Mouse (Mus musculus): Measurements from ENCODE around the gene Gjc2. TPM values are rescaled to one million over a fixed set of nuclear protein-coding genes. Genes with fewer than 3 reads are reported as not detected.
A peak's percentile ranks its signal among the peaks of the same experiment; 100 is the strongest.

Gene Gjc2
- total RNA-seq, 2 experiments from 2014 or later = 7.4 to 8.0 TPM

DNA sequence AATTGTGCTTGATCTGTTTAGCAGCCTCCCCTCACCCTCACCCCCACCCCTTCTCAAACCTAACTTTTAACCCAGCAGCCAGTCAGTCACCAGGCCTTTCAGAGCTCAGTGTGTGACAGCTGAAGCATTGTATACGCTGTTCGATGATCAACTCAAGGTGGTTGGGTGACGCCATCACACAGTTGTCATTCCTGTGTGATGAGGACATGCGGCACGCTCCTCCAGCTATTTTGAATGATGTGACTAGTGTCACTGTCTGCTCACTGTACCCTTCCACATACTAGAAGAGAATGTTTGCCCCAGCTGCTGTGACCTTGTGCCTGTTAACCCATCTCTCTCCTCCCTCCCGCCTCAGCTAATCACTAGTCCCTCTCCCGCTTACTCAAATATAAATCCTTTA lies 28.8 kb downstream of the Gjc2 start:
- DNase-seq (ENCODE audit: extremely low spot score in 1 of 2, low spot score in 2 of 2) = no peak
- TF ChIP-seq CTCF (IDR thresholded peaks at IDR 0.05) = no peak
- no peak overlapping the region for H3K4me3 ChIP-seq
- no peak overlapping the region for H3K27ac ChIP-seq
- intact Hi-C loops (cut with DNase I) = no loop called here

DNA sequence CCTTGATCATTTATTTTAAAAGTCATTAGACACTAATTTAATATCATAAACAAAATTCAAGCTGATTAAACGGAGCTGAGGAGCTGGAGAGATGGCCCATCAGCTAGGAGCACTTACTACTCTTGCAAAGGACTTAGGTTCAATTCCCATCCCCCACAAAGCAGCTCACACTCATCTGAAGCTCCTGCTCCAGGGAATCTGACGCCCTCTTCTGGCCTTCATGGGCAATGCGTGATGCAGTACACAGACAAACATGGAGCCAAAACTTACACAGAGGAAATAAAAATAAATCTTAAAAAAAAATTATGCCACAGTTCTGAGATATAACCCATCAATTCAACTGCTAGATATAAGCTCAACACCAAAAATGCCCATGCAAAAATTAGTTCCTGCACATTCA lies 31.3 kb downstream of the Gjc2 start:
- TF ChIP-seq CTCF (IDR thresholded peaks at IDR 0.05) = peak; percentile 19
- no peak for DNase-seq (ENCODE audit: extremely low spot score in 1 of 2, low spot score in 2 of 2)
- intact Hi-C loops (cut with DNase I) = no loop called here
- no peak overlapping the region for H3K27ac ChIP-seq
- no peak overlapping the region for H3K4me3 ChIP-seq

DNA sequence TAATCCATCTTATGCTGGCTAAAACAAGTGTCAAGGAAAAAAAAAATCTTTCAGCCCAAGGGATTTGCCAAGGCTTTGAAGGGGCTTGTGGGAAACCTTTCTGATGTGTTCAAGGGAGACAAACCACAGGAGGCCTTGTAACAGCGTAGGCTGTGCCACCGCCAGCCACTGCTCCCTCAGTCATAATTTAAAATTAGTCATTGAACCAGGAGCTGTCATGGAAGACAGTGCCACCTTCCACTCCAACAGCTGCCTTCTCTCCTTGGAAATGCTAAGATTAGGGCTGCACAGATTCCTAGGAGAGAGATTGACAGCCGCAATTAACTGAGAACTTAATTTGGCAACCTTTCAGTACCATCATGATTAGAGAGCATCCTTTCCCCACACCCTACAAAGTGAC lies 33.7 kb downstream of the Gjc2 start:
- TF ChIP-seq CTCF (IDR thresholded peaks at IDR 0.05) = no peak
- H3K4me3 ChIP-seq = no peak overlapping the region
- intact Hi-C loops (cut with DNase I) = no loop called here
- H3K27ac ChIP-seq = no peak overlapping the region
- no peak for DNase-seq (ENCODE audit: extremely low spot score in 1 of 2, low spot score in 2 of 2)

DNA sequence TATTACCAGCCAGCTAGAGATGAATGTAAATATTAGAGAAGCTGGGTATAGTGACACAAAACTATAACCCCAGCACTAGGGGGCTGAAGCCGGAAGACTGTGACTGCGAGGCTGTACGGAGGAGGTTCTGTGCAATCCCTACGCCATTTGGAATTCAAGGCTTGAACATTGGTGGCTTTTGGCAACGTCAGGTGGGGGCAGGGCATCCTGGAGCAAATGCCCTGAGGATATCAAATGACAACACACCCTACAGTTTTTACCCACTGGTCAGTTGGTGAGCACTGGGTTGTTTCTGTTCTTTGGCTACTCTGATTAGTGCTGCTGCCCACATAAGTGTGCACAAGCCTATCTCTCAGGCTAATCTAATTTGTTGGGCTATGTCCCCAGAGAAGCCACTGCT lies 40.1 kb downstream of the Gjc2 start:
- H3K27ac ChIP-seq = no peak overlapping the region
- H3K4me3 ChIP-seq = no peak overlapping the region
- intact Hi-C loops (cut with DNase I) = no loop called here
- no peak for TF ChIP-seq CTCF (IDR thresholded peaks at IDR 0.05)
- no peak for DNase-seq (ENCODE audit: extremely low spot score in 1 of 2, low spot score in 2 of 2)

DNA sequence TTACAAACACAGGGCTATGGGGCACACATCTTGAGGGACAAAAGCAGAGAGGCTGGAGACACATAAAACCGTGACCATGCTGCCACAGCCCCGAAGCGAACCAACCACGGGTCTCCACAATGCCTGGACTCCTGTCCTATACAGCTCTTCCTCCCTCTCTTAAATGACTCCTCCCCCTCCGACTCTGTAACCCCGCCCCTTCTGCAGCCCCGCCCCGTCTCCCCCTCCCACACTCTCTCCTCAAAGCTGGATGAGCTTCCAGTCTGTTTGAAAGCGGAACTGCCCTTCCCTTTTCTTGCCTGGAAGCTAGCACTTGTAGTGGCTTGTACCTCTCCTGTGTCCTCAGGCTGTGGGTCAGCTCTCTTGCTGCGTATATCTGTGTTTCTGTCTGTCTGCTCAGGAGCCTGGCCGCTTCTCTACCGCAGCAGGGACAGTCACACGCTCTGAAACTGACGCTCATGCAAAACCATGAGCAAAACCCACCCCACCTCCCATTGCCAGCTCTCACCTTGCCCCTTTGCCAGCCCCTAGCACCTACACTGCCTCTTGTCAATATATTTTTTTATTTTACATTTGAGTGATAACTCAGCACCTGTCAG lies 41.1 kb downstream of the Gjc2 start:
- intact Hi-C loops (cut with DNase I) = no loop called here
- TF ChIP-seq CTCF (IDR thresholded peaks at IDR 0.05) = no peak
- DNase-seq (ENCODE audit: extremely low spot score in 1 of 2, low spot score in 2 of 2) = no peak
- H3K27ac ChIP-seq = no peak overlapping the region
- H3K4me3 ChIP-seq = no peak overlapping the region

DNA sequence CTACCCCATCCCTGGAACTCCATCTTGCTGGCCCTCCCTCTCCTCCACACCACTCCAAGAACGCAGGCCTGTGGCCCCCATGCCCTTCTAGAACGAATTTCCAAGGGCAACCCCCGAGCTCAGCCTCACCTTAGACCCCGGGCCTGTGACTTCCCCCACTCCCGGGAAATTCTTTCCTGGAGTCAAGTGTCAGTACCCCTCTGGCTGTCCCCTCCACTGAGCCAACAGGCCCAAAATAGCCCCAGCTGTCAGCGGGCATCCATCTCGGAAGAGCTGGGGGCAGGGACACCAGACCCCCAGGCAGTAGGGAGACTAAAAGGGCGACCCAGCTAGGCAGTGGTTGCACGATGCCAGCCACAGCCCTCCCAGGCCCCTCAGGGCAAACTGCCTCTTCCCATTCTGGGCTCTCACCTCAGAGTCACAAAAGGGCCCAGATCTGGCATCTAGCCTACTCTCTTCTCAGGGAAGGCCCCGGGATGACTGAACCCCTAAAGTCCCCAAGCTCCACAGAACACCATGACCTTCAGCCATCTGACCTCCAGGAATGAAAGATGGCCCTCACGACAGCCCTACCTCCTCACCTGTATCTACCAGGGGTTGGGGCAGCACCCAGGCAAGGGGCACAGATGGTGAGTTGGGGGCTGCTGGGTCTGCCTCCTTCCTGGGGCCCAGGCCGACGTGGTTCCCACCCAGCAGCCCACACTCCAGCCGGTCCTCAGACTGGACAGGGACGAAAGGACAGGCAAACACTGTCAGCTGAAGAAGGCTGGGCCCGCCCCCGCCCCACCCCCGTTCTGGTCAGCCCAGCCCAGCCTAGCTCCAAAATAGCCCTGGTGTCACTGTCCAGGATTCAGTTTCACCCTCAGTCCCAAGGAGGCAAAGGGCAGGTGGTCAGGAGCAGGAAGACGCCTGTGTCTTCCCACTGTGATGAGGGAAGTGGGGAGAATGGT lies 44.2 kb downstream of the Gjc2 start:
- DNase-seq (ENCODE audit: extremely low spot score in 1 of 2, low spot score in 2 of 2) = no peak
- no peak overlapping the region for H3K4me3 ChIP-seq
- intact Hi-C loops (cut with DNase I) = no loop called here
- no peak overlapping the region for H3K27ac ChIP-seq
- TF ChIP-seq CTCF (IDR thresholded peaks at IDR 0.05) = no peak

DNA sequence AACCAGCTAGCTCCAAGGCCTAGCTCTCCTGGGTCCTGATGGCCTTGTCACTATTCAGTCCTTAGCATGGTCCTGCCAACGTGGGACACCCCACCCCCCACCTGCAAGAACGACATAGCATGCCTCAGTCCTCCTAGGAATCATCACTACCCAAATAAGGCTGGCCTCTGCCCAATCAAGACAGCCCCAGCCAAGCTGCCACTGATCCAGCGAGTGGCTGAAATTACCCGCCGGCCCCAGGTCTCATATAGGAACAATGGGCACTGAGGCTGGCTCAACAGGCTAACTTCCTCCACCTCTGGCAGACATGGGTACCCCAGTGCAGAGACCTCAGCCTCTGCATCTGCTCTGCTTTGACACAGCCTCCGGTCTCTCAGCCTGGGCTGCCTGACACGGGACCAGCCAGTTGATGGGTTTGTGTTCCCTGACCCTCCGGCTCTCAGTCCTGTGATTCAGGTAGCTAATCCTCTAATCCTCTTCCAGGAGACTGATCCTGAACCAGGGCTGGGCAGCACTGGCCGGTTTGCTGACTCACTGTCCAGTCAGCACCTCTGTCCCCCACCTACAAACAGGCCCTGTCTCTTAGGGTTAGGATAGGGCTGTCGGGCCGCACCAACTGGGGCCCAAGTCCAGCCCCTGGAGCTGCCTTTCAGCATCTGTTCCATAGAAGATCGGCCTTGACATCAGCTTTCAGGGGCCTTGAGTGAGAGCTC lies 45.9 kb downstream of the Gjc2 start:
- TF ChIP-seq CTCF (IDR thresholded peaks at IDR 0.05) = no peak
- intact Hi-C loops (cut with DNase I) = no loop called here
- Histone ChIP-seq H3K4me3 (no peak overlapping the region), H3K27ac (no peak overlapping the region)
- no peak for DNase-seq (ENCODE audit: extremely low spot score in 1 of 2, low spot score in 2 of 2)

DNA sequence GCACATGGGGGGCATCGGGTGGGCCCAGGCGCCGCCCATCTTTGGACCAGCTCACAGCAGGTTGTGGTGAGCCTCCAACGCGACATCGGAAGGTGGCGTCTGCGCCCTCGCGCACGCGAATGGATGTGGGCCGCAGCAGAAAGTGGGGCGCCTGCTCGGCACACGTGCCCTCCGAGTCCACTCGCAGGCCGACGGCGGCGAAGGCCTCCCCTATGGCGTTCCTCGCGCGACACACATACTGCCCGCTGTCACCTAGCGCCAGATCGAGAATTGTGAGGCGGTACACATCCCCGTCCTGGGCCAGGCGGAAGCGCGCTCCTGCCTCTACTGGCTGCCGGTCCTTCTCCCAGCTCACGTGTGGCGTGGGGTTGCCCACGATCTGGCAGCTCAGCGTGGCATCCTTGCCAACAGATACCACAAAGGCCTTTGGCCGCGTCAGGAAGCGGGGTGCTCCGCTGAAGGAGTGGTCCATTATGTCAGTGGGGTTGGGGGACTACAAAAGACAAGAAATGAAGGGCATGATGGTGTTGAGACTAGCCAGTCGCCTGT lies 47.0 kb downstream of the Gjc2 start, which contains the start of gene Obscn:
Gene Obscn, minus strand, starts transcription at position 499 of the 549 bp plus-strand sequence.
- Histone ChIP-seq H3K4me3 (peak within 1 kb of the TSS; percentile 4; the same call in 1 of the 2 replicates), H3K27ac (no peak within 1 kb of the TSS)
- intact Hi-C loops (cut with DNase I) = no loop called here
- DNase-seq (ENCODE audit: extremely low spot score in 1 of 2, low spot score in 2 of 2) = no peak
- no peak for TF ChIP-seq CTCF (IDR thresholded peaks at IDR 0.05)

DNA sequence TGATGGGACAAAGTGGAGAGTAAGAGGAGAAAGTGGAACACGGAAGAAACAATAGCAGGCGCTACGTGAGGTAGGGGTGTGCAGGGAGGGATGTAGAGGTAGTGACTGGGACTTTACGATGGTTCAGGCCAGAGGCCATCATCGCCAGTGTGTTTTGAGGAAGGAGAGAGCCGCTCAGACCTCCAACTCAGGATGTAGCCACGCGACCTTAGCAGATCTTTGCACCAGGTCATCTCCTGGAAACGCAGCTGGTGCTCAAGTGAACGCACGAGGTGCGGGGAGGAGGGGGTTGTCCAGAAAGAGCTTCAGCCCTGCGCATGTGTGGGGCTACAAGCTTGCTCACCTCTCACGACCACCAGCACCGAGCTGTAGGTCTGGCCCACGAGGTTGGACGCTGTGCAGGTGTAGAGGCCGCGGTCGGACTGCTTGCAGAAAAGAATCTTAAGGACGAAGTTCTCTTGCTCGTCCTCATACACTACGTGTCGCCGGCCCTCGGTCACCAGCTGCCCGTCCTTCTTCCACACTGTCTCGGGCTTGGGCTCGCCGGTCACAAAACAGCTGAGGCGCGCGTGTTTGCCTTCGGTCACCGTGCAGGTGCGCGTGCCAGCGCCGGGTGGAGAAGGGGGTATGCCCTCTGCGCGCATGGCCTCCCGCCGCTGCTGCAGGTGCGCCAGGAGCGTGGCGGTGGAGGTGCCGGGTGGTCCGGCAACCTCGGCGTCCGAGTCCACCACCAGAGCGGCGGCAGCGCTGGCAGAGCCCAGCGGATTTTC lies 47.8 kb downstream of the Gjc2 start:
- H3K27ac ChIP-seq = no peak overlapping the region
- peak overlapping the region; percentile 4; the same call in 1 of the 2 replicates for H3K4me3 ChIP-seq
- intact Hi-C loops (cut with DNase I) = no loop called here

DNA sequence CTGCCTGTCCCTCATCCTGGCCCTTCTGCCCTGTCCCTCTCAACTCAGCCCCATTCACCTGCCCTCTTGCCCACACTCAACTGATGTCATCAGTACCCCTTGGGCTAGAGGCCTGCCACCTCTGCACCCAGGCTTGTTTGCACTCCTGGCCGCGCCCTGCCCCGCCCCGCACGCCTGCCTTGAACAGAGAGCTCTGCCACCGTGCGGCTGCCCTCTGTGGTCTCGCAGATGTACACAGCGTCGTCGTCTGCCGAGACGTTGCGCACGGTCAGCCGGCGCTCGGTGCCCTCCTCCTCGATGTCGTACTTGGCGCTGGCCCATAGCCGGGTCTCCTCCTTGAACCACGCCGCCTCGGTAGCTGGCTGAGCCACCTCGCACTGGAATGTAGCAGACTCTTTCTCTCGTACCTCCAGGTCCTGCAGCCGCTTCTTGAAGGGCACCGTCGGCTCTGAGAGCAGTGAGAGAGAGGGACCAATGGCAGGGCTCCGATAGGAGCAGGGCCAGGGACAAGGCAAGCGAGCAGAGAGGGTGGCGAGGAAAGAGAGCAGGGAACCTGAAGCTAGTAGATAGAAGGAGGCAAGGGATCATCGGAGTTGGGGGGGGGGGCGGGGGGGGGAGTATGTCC lies 48.5 kb downstream of the Gjc2 start:
- intact Hi-C loops (cut with DNase I) = no loop called here
- Histone ChIP-seq H3K4me3 (no peak overlapping the region), H3K27ac (no peak overlapping the region)
- no peak for DNase-seq (ENCODE audit: extremely low spot score in 1 of 2, low spot score in 2 of 2)
- TF ChIP-seq CTCF (IDR thresholded peaks at IDR 0.05) = no peak

More for the DNA sequence above, 47.8 kb downstream of the Gjc2 start:
- DNase-seq (ENCODE audit: extremely low spot score in 1 of 2, low spot score in 2 of 2) = no peak
- no peak for TF ChIP-seq CTCF (IDR thresholded peaks at IDR 0.05)

DNA sequence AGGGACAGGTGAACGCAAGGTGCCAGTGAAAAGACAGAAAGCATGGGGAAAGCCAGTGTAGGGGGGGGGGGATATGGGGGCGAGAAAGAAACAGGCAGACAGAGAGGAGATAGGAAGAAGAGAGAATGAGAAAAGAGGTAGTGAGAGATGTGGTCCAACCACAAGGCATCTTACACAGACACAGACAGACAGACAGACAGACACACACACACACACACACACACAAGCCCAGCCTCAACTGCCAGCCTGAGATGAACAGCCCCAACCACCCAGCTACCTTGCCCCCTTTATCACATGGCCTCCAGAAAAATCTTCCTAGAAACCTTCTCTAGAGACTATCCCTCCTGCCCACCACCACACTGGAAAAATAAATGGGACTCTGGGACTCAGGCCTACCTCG lies 50.9 kb downstream of the Gjc2 start:
- intact Hi-C loops (cut with DNase I) = no loop called here
- no peak overlapping the region for H3K27ac ChIP-seq
- TF ChIP-seq CTCF (IDR thresholded peaks at IDR 0.05) = no peak
- no peak for DNase-seq (ENCODE audit: extremely low spot score in 1 of 2, low spot score in 2 of 2)
- H3K4me3 ChIP-seq = no peak overlapping the region

All from left cerebral cortex, adult 2 months (tissue).